Mouse (Mus musculus): ENCODE results near the gene Ccr3. TPM values are rescaled to one million over a fixed set of nuclear protein-coding genes. Genes with fewer than 3 reads are reported as not detected.
"Not testable (repeated sequence)": the region's sequence is repeated elsewhere in the genome, so short reads cannot be mapped to it uniquely, and the experiment has no call there.

Gene Ccr3
- total RNA-seq (2014; rRNA removed; ENCODE audit: low replicate concordance) (not detected in 2 replicates), polyA plus RNA-seq (2015; fragmentation: Nextera tagmentation; extraction: Ambion mirVana) (0.03 TPM in 1 of 2 replicates, not detected in the other)

DNA sequence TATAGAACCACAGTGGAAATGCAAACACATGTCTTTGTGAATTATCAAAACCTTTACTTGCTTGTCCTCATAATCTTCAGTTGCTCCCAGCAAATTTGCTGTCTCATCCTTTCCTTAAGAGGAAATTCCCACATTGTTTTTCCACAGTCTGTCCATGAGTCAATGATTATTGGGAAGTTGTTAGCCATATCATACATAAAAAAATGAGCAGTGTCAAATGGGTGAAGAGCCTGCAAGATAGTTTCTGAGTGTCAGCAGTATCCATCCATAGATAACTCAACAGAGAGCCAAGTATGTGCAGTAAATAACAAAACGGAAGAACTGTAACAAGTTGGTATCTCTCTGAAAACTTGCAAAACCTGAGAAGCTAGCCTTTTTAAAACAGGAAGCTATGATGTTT is at the start of gene Ccr3:
Ccr3 (plus strand) TSS at position 301 of the 400 bp plus-strand sequence.
- no peak for DNase-seq (ENCODE audit: low spot score)
- Histone ChIP-seq H3K4me3 (ENCODE audit: low read depth, low read length) (no peak within 1 kb of the TSS), H3K27ac (ENCODE audit: low read depth) (no peak within 1 kb of the TSS), H3K9ac (replicated peaks; ENCODE audit: low read depth, low read length) (no peak within 1 kb of the TSS), H3K36me3 (replicated peaks; ENCODE audit: control insufficient read depth, insufficient read depth, low read length) (no peaks in the 10 kb centered on the region), H3K4me1 (ENCODE audit: control insufficient read depth, insufficient read depth) (no peaks in the 10 kb centered on the region), H3K9me3 (replicated peaks; ENCODE audit: control insufficient read depth, low read length) (no peaks in the 10 kb centered on the region), H3K27me3 (ENCODE audit: control insufficient read depth, insufficient read depth, low read length) (no peaks in the 10 kb centered on the region), H3K4me2 (ENCODE audit: low read depth, low read length) (no peak within 1 kb of the TSS)
- TF ChIP-seq EP300 (IDR thresholded peaks at IDR 0.05; ENCODE audit: low read depth) (no peak), CTCF (IDR thresholded peaks at IDR 0.05; ENCODE audit: low read depth) (no peak)
- no peak for ATAC-seq (ENCODE audit: insufficient read depth, low read depth)
- 76% methylated on average over 1 of the region's 1 CpGs for WGBS

DNA sequence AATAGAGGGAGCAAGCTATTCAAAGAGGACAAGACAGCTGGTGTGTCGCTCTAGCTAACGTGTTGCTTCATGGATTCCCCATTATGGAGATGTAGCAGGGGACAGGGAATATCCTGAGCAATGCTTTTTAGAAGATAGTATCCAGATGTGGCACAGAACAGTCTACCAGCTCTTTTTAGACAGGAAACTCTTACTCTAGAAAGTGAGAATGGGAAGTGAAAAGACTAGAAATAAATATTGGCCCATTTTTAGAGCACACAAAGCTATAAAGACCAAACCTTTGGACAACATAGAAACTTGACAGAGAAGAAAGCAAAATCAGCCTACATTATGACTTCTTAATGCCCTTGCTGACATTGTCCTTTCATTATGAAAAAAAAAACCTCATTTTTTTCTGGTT is 46.1 kb upstream of the Ccr3 start:
- Histone ChIP-seq H3K9me3 (replicated peaks; ENCODE audit: control insufficient read depth, low read length) (no peaks in the 10 kb centered on the region), H3K4me2 (ENCODE audit: low read depth, low read length) (no peak overlapping the region), H3K4me3 (ENCODE audit: low read depth, low read length) (no peak overlapping the region), H3K27me3 (ENCODE audit: control insufficient read depth, insufficient read depth, low read length) (no peaks in the 10 kb centered on the region), H3K27ac (ENCODE audit: low read depth) (no peak overlapping the region), H3K4me1 (ENCODE audit: control insufficient read depth, insufficient read depth) (no peaks in the 10 kb centered on the region), H3K9ac (replicated peaks; ENCODE audit: low read depth, low read length) (no peak overlapping the region), H3K36me3 (replicated peaks; ENCODE audit: control insufficient read depth, insufficient read depth, low read length) (no peaks in the 10 kb centered on the region)
- DNase-seq (ENCODE audit: low spot score): no peak
- no peak for TF ChIP-seq CTCF (IDR thresholded peaks at IDR 0.05; ENCODE audit: low read depth)
- TF ChIP-seq EP300 (IDR thresholded peaks at IDR 0.05; ENCODE audit: low read depth): no peak
- no peak for ATAC-seq (ENCODE audit: insufficient read depth, low read depth)
- WGBS: 61% methylated on average over 2 of the region's 2 CpGs

DNA sequence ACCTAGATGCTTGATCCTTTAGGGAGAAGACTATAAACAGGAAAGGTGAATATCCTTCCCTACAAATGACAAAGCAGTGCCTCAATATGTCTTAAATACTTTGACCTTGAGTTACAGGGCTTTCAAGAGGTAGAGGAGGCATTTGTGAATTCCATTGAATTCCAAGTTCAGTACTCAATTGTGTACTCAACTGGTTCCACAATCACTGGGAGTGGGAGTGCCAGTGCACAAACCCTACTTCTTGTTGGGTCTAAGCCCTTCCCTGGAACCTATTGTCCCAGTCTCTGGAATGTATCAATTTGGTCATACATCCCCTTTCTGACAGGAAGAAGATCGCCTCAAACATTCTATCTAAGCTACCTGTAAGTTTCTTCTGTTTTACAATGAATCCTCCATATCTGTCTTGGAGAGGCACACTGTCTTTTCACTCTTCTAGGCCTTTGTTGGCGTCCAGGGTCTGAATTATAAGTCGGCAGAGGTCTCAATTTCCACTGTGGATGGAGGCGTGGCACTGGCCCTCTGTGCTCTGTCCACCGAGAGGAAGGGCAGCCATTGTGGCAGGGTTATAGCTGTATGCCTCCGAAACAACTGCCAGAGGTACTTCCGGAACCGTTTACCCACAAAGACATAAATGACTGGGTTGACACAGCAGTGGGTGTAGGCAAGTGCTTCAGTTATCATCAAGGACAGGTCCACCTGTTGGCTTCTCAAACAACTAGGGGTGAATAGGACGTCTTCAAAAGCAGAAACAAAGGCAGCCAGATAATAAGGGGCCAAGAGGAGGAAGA is 44.7 kb upstream of the Ccr3 start:
- H3K4me1 ChIP-seq (ENCODE audit: control insufficient read depth, insufficient read depth): no peaks in the 10 kb centered on the region
- no peak for TF ChIP-seq CTCF (IDR thresholded peaks at IDR 0.05; ENCODE audit: low read depth)
- no peak for TF ChIP-seq EP300 (IDR thresholded peaks at IDR 0.05; ENCODE audit: low read depth)
- H3K36me3 ChIP-seq (replicated peaks; ENCODE audit: control insufficient read depth, insufficient read depth, low read length): no peaks in the 10 kb centered on the region
- H3K4me3 ChIP-seq (ENCODE audit: low read depth, low read length): no peak overlapping the region
- H3K27me3 ChIP-seq (ENCODE audit: control insufficient read depth, insufficient read depth, low read length): no peaks in the 10 kb centered on the region
- H3K9me3 ChIP-seq (replicated peaks; ENCODE audit: control insufficient read depth, low read length): no peaks in the 10 kb centered on the region
- no peak for DNase-seq (ENCODE audit: low spot score)
- 74% methylated on average over 9 of the region's 9 CpGs for WGBS
- H3K9ac ChIP-seq (replicated peaks; ENCODE audit: low read depth, low read length): no peak overlapping the region
- H3K27ac ChIP-seq (ENCODE audit: low read depth): no peak overlapping the region
- H3K4me2 ChIP-seq (ENCODE audit: low read depth, low read length): no peak overlapping the region
- ATAC-seq (ENCODE audit: insufficient read depth, low read depth): no peak

DNA sequence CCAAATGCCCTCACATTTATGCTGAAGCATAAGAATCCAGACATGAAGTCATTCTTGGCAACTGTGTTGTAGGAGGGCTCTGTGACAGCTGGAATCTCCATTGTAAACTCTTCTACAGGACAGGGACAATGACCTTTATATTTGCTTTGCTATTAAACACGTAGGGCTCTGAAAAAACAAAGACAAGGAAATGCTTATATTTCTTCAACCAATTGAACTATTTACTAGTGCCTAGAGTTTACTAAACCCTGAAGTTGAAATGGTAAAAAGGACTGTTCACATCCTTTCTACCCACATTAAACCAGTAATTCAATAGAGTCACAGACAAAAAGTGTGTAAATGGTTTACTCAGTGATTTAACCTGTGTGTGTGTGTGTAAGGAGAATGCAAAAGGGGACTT is 43.5 kb upstream of the Ccr3 start, which contains the start of gene Ccr1l1:
Ccr1l1 (minus strand) TSS at position 101 of the 400 bp plus-strand sequence.
- 50% methylated on average over 1 of the region's 1 CpGs for WGBS
- TF ChIP-seq CTCF (IDR thresholded peaks at IDR 0.05; ENCODE audit: low read depth): no peak
- TF ChIP-seq EP300 (IDR thresholded peaks at IDR 0.05; ENCODE audit: low read depth): no peak
- H3K4me1 ChIP-seq (ENCODE audit: control insufficient read depth, insufficient read depth): no peaks in the 10 kb centered on the region
- no peak within 1 kb of the TSS for H3K4me3 ChIP-seq (ENCODE audit: low read depth, low read length)
- no peaks in the 10 kb centered on the region for H3K27me3 ChIP-seq (ENCODE audit: control insufficient read depth, insufficient read depth, low read length)
- no peaks in the 10 kb centered on the region for H3K9me3 ChIP-seq (replicated peaks; ENCODE audit: control insufficient read depth, low read length)
- DNase-seq (ENCODE audit: low spot score): peak; percentile 19
- H3K4me2 ChIP-seq (ENCODE audit: low read depth, low read length): no peak within 1 kb of the TSS
- H3K36me3 ChIP-seq (replicated peaks; ENCODE audit: control insufficient read depth, insufficient read depth, low read length): no peaks in the 10 kb centered on the region
- ATAC-seq (ENCODE audit: insufficient read depth, low read depth): no peak
- no peak within 1 kb of the TSS for H3K27ac ChIP-seq (ENCODE audit: low read depth)
- no peak within 1 kb of the TSS for H3K9ac ChIP-seq (replicated peaks; ENCODE audit: low read depth, low read length)

DNA sequence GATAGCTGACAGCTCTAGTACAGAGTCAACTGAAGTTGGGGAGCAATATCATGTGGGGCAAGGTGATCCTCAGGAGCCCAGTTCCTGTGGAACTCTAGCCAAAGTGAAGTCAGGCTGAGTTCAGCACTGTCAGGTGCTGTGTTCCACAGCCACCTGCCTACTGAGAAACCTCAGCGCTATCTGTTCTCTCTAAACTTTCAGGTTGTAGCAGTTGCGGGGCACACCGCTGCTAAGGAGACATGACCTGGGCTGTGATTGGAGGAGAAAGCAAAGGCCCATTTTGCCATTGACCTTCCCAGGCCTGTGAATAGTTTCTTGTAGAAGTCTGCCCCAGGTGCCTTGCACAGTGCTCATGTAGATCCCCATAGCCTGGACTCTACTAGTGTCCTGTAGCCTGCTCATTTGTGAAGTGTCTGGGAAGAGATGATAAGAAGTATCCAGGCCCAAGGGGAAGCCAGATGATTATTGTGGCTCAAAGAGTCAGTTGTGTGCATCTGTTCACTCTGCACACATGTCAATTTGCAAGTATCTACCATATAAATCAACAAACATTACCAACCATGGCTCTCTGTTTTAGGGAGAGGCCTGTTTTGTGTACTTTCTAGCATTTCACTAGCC is 40.8 kb upstream of the Ccr3 start:
- not testable (repeated sequence) for H3K36me3 ChIP-seq (replicated peaks; ENCODE audit: control insufficient read depth, insufficient read depth, low read length); H3K4me1 ChIP-seq (ENCODE audit: control insufficient read depth, insufficient read depth); H3K4me2 ChIP-seq (ENCODE audit: low read depth, low read length); H3K4me3 ChIP-seq (ENCODE audit: low read depth, low read length); H3K9ac ChIP-seq (replicated peaks; ENCODE audit: low read depth, low read length); H3K27ac ChIP-seq (ENCODE audit: low read depth); ATAC-seq (ENCODE audit: insufficient read depth, low read depth); H3K27me3 ChIP-seq (ENCODE audit: control insufficient read depth, insufficient read depth, low read length); H3K9me3 ChIP-seq (replicated peaks; ENCODE audit: control insufficient read depth, low read length); DNase-seq (ENCODE audit: low spot score)
- WGBS: no CpG with 5 or more reads among the region's 3 CpGs
